Mouse (Mus musculus): ENCODE measurements at regions not wholly inside any gene's neighbourhood (a gene's known extent, or its start where the extent isn't known, plus 50 kb on each side); places are given as distances from the start of the nearest gene placed in this dataset.
A peak's percentile ranks its signal among the peaks of the same experiment; 100 is the strongest.

- no peak for DNase-seq (ENCODE audit: low read depth, low spot score)
Measured at GRCm38 (mm10) chr2:149203896-149204295, 186.9 kb upstream of the Gm10750 start.

DNA sequence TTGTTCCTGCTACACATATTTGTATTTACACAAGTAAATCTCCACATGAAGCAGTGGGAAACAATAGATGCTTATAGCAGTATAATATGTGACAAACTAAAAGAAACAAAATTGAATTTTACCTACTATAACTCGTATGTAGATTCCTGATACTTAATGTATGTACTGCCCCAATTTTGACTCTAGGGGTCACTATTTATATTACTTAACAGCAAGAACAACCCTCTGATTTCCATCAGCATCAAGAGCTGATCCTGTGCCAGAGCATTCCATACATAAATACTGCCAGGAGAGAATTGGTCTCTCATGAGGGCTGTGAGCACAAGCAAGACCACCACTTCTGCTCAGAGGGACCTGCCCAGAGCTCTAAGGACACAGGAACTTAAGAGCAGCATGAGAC is 178.7 kb upstream of the Gm10750 start:
- peak; percentile 52 for DNase-seq (ENCODE audit: low read depth, low spot score)

- DNase-seq (ENCODE audit: low read depth, low spot score) = peak; percentile 86
Measured at GRCm38 (mm10) chr2:149158434-149158833, 141.4 kb upstream of the Gm10750 start.

GRCm38 (mm10) chr2:149109551-149109950 is 92.5 kb upstream of the Gm10750 start:
- DNase-seq (ENCODE audit: low read depth, low spot score) = peak; percentile 97

- DNase-seq (ENCODE audit: low read depth, low spot score) = peak; percentile 75
Measured at GRCm38 (mm10) chr2:149092146-149092545, 75.1 kb upstream of the Gm10750 start.
